Mouse (Mus musculus): ENCODE results near the gene Fem1b.

DNA sequence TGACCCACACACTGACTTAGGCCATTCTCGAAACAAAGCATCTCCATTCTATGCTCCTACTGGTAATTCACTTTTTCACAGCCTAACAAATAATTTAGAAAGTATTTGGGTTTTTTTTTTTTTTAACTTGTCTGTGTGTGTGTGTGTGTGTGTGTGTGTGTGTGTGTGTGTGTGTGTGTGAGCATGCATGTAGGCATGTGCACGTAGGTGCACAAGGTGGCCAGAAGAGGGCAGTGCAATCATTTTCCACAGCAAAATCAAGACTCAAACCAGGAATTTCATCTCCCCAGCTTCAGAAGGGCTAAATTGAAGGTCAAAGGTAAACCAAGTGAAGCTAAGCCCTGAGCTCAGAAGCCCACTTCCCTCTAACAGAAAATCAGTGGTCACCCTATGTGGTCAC is 27.5 kb downstream of the Fem1b start:
- TF ChIP-seq FLI1 (IDR thresholded peaks at IDR 0.05; ENCODE audit: low read length) (no peak), GATA1 (IDR thresholded peaks at IDR 0.05; ENCODE audit: borderline replicate concordance, low read length) (no peak)

All from megakaryocyte, embryonic 14.5 days (primary cell).